Mouse (Mus musculus) embryonic facial prominence, embryonic 15.5 days (tissue): ENCODE measurements around the gene Fgd3. TPM values are rescaled to one million over a fixed set of nuclear protein-coding genes. Genes with fewer than 3 reads are reported as not detected.

Experiments
- ATAC-seq: fragments of 200-750 bp; cut with Nextera tagmentation; 2 replicates; pipeline ENCODE4 v1.8.0; 2017; ENCODE audit warnings: low read depth, moderate TSS enrichment; ENCODE audit not compliant: insufficient number of reproducible peaks, low FRiP score, low TSS enrichment
- H3K27ac ChIP-seq: fragments of 300-500 bp; sonication (generic); replicated peaks from 2 replicates; pipeline ENCODE4 v1.5.1; 2015; ENCODE audit warnings: mild to moderate bottlenecking, inconsistent platforms
- H3K27me3 ChIP-seq: fragments of 300-500 bp; sonication (generic); 2 replicates; pipeline ENCODE4 v1.6.1; 2015; ENCODE audit warnings: inconsistent platforms
- H3K36me3 ChIP-seq: fragments of 300-500 bp; sonication (generic); 2 replicates; pipeline ENCODE4 v1.6.1; 2015; ENCODE audit warnings: mild to moderate bottlenecking, inconsistent platforms
- H3K4me1 ChIP-seq: fragments of 300-500 bp; sonication (generic); 2 replicates; pipeline ENCODE4 v1.6.1; 2015; ENCODE audit warnings: inconsistent platforms
- H3K4me2 ChIP-seq: fragments of 300-500 bp; sonication (generic); replicated peaks from 2 replicates; pipeline ENCODE4 v1.6.1; 2015; ENCODE audit warnings: mild to moderate bottlenecking, inconsistent platforms
- H3K4me3 ChIP-seq: fragments of 300-500 bp; sonication (generic); replicated peaks from 2 replicates; pipeline ENCODE4 v1.5.1; 2015; ENCODE audit warnings: mild to moderate bottlenecking, inconsistent platforms
- H3K9ac ChIP-seq: fragments of 300-500 bp; sonication (generic); 2 replicates; pipeline ENCODE4 v1.6.1; 2015; ENCODE audit warnings: inconsistent platforms
- H3K9me3 ChIP-seq: fragments of 300-500 bp; sonication (generic); replicated peaks from 2 replicates; pipeline ENCODE4 v1.6.1; 2016; ENCODE audit warnings: inconsistent platforms
- WGBS: fragments of 180-500 bp; shearing (Covaris S2); methylation state at CpG from one replicate; pipeline ENCODE4 v1.1.7; 2015; 5-methylcytosine and 5-hydroxymethylcytosine counted together
- polyA plus RNA-seq: library from polyadenylated mRNA; unstranded; fragments of >200 nt; fragmentation: Nextera tagmentation; extraction: Ambion mirVana; gene quantifications from 2 replicates; pipeline ENCODE4 v1.2.1, GENCODE M21; 2015

Gene Fgd3
- polyA plus RNA-seq, 1 experiment from 2014 or later = 0.65 TPM

GRCm38 (mm10) chr13:49246626-49247025 lies 73.5 kb downstream of the Fgd3 start:
- peaks cover 27% of the 10 kb centered on the region for H3K27me3 ChIP-seq
- no peaks in the 10 kb centered on the region for H3K36me3 ChIP-seq
- H3K9ac ChIP-seq = no peak overlapping the region
- ATAC-seq = no peak
- H3K9me3 ChIP-seq = no peaks in the 10 kb centered on the region
- peaks cover 10% of the 10 kb centered on the region for H3K4me1 ChIP-seq
- no peak overlapping the region for H3K4me3 ChIP-seq
- no peak overlapping the region for H3K27ac ChIP-seq
- no peak overlapping the region for H3K4me2 ChIP-seq
- WGBS = 79% methylated on average over 2 of the region's 2 CpGs

- Histone ChIP-seq H3K9me3 (no peaks in the 10 kb centered on the region), H3K27me3 (peaks cover 27% of the 10 kb centered on the region), H3K27ac (no peak overlapping the region), H3K4me2 (no peak overlapping the region), H3K36me3 (no peaks in the 10 kb centered on the region), H3K9ac (no peak overlapping the region), H3K4me1 (peaks cover 10% of the 10 kb centered on the region), H3K4me3 (no peak overlapping the region)
- WGBS = 67% methylated on average over 3 of the region's 3 CpGs
- no peak for ATAC-seq
Observed at GRCm38 (mm10) chr13:49246011-49246410, 74.1 kb downstream of the Fgd3 start.

GRCm38 (mm10) chr13:49245251-49245650 lies 74.9 kb downstream of the Fgd3 start:
- H3K4me2 ChIP-seq = no peak overlapping the region
- WGBS = 53% methylated on average over 4 of the region's 4 CpGs
- no peaks in the 10 kb centered on the region for H3K9me3 ChIP-seq
- peaks cover 10% of the 10 kb centered on the region for H3K4me1 ChIP-seq
- peaks cover 27% of the 10 kb centered on the region for H3K27me3 ChIP-seq
- no peak overlapping the region for H3K9ac ChIP-seq
- no peak overlapping the region for H3K27ac ChIP-seq
- no peaks in the 10 kb centered on the region for H3K36me3 ChIP-seq
- no peak for ATAC-seq
- no peak overlapping the region for H3K4me3 ChIP-seq

DNA sequence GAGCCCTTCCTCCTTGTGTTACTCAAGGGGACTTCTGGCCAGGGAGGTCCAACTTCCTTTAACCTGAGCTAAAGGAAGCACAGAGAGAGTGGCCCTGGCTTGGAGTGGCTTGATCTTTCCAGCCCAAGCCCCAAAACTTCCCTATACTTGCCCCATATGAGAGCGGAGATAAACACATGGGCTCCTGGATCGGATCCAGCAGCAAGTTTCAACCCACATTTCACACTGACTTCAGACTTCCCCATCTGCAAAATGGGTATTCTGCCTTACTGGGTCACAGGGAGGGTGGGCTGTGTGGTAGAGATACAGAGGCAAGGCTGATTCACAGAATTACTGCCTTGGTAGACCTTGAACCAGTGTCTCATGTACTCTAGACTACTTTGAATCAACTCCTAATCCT lies 76.6 kb downstream of the Fgd3 start:
- Histone ChIP-seq H3K9me3 (no peaks in the 10 kb centered on the region), H3K9ac (no peak overlapping the region), H3K27ac (no peak overlapping the region), H3K4me3 (no peak overlapping the region), H3K36me3 (no peaks in the 10 kb centered on the region), H3K27me3 (peaks cover 25% of the 10 kb centered on the region), H3K4me1 (peaks cover 10% of the 10 kb centered on the region), H3K4me2 (no peak overlapping the region)
- WGBS = 84% methylated on average over 2 of the region's 2 CpGs
- no peak for ATAC-seq

DNA sequence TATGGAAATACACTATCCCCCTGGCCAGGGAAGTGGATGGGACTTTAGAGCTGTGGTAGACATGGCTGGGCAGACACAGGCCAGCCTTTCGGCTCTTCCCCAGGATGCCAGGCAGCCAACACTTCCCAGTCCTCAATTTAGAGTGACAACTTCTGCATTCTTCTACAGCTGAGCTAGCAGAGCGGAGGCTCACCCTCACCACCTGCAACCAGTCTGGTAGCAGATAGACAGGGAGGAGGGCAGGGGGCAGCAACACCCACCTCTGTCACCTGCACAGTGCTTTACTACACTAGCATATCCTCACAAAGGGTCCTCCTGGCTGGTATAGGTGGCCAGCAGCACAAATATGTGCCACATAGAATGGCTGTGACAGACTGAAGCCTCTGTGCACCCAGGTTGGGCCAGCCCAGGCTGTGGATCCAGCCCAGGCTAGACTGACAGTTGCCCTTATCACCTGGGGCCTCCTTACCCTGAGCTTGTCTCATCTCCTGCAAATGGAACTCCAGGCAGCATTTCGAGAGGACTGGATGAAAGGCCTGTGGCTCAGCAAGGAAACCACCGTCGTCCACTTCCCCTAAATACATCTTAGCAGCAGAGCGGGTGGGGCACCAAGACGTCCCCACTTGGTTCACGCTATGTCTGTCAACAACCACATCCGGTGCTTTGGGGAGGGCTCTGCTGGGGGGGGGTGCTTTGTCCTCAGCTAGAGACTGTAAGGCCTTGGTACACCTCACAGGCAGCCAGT lies 77.6 kb downstream of the Fgd3 start:
- Histone ChIP-seq H3K27me3 (peaks cover 16% of the 10 kb centered on the region), H3K27ac (no peak overlapping the region), H3K9me3 (no peaks in the 10 kb centered on the region), H3K4me2 (no peak overlapping the region), H3K36me3 (no peaks in the 10 kb centered on the region), H3K4me3 (no peak overlapping the region), H3K4me1 (peaks cover 1% of the 10 kb centered on the region; the same call in 1 of the 2 replicates), H3K9ac (no peak overlapping the region)
- ATAC-seq = no peak
- 66% methylated on average over 9 of the region's 9 CpGs for WGBS

GRCm38 (mm10) chr13:49238737-49239136 lies 81.4 kb downstream of the Fgd3 start:
- no peaks in the 10 kb centered on the region for H3K4me1 ChIP-seq
- no peaks in the 10 kb centered on the region for H3K9me3 ChIP-seq
- H3K27ac ChIP-seq = no peak overlapping the region
- 92% methylated on average over 8 of the region's 8 CpGs for WGBS
- no peak overlapping the region for H3K4me2 ChIP-seq
- no peak overlapping the region for H3K9ac ChIP-seq
- H3K27me3 ChIP-seq = no peaks in the 10 kb centered on the region
- no peak overlapping the region for H3K4me3 ChIP-seq
- no peak for ATAC-seq
- H3K36me3 ChIP-seq = no peaks in the 10 kb centered on the region

DNA sequence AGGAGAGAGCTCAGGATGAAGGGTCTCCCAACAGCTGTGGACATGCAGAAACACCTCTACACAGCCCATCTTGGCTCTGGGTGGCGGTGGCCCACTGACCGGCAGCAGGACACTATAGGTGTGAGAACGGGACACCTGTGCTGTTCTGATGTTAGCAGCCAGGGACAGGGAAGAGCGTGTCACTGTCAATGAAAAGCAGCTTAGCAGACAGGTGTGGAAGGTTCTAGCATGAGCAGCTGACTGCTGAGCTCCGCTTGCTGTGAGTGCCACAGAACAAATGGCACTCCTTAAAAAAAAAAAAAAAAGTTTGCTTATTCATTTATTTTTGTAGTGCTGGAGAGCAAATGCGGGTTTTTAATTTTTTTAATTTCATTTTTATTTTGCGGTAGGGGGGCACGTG lies 82.5 kb downstream of the Fgd3 start:
- WGBS = 88% methylated on average over 8 of the region's 8 CpGs
- Histone ChIP-seq H3K36me3 (no peaks in the 10 kb centered on the region), H3K4me2 (no peak overlapping the region), H3K4me1 (no peaks in the 10 kb centered on the region), H3K4me3 (no peak overlapping the region), H3K9ac (no peak overlapping the region), H3K27ac (no peak overlapping the region), H3K27me3 (no peaks in the 10 kb centered on the region), H3K9me3 (no peaks in the 10 kb centered on the region)
- no peak for ATAC-seq

DNA sequence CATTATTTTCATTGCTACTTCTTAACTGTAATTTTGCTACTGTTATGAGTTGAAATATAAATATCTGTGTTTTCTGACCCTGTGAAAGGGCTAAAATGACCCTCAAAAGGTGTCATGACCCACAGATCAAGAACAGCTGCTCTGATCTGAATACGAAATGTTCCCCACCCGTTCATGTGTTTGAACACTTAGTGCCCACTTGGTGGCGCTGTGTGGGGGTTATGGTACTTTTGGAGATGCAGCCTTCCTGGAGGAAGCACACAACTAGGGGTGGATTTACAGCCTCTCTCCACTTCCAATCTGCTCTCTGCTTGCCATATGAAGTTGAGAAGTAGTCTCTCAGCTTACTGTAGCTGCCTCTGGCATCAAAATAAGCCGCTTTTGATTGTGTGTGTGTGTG lies 85.4 kb downstream of the Fgd3 start:
- no peak overlapping the region for H3K4me2 ChIP-seq
- no peaks in the 10 kb centered on the region for H3K36me3 ChIP-seq
- no peak overlapping the region for H3K27ac ChIP-seq
- no peak for ATAC-seq
- 94% methylated on average over 4 of the region's 4 CpGs for WGBS
- no peaks in the 10 kb centered on the region for H3K27me3 ChIP-seq
- no peak overlapping the region for H3K4me3 ChIP-seq
- H3K9ac ChIP-seq = no peak overlapping the region
- H3K9me3 ChIP-seq = no peaks in the 10 kb centered on the region
- H3K4me1 ChIP-seq = no peaks in the 10 kb centered on the region

DNA sequence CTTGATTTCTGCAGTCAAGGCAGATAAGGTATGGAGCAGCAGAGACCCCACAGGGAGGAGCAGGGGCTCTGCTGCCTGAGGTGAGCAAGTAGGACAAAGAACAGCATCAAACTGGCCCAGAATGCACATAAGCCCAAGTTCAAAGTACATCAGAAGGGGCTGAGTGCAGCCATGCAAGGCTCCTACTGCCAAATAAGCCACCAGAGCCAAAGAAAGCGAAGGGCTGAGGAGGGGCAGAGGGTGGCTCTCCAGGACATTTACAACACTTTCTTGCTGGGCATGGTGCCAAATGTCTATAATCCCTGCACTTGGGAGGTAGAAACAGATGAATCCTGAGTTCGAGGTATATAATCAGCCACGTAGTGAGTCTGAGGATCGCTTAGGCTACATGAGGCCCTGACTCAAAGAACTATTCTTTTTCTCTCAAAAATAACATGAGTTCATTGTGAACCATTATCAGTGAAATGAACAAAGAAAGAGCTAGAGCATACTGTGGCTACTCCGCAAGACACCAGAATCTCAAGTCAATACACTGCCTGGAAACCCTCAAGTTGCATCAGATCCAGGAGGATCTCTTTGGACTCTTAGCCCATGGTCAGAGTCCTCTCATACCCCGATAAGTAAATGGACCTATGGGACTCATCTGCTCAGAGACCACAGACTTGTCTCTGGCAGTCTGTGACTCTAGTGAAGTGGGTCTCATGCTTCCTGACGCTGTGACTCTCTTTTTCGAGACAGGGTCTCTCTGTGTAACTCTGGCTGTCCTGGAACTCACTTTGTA lies 86.1 kb downstream of the Fgd3 start:
- H3K4me3 ChIP-seq = no peak overlapping the region
- 80% methylated on average over 8 of the region's 8 CpGs for WGBS
- H3K9ac ChIP-seq = no peak overlapping the region
- no peak overlapping the region for H3K27ac ChIP-seq
- ATAC-seq = no peak
- no peaks in the 10 kb centered on the region for H3K27me3 ChIP-seq
- H3K4me2 ChIP-seq = no peak overlapping the region
- H3K4me1 ChIP-seq = no peaks in the 10 kb centered on the region
- H3K9me3 ChIP-seq = no peaks in the 10 kb centered on the region
- H3K36me3 ChIP-seq = no peaks in the 10 kb centered on the region

DNA sequence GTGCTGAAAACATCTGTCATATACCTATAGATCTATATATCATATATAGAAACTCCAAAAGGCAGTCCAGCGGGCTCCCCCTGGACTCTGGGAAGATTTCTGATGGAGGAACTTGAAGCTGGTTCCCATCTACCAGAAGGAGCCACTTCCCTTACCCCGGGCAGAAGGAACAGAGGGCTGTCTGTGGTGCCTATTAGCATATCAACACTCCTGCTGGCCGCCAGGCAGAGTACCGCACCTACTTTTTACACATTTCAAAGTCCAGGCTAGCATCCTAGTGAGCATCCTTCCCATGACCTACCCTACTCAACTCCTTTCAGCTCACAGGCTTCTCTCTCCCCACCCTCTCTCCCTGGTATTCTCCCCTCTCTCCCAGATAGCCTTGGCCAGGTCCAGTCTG lies 94.5 kb downstream of the Fgd3 start:
- Histone ChIP-seq H3K27me3 (no peaks in the 10 kb centered on the region), H3K9ac (no peak overlapping the region), H3K27ac (no peak overlapping the region), H3K9me3 (no peaks in the 10 kb centered on the region), H3K36me3 (no peaks in the 10 kb centered on the region), H3K4me2 (no peak overlapping the region), H3K4me3 (no peak overlapping the region), H3K4me1 (no peaks in the 10 kb centered on the region)
- 36% methylated on average over 4 of the region's 4 CpGs for WGBS
- no peak for ATAC-seq

DNA sequence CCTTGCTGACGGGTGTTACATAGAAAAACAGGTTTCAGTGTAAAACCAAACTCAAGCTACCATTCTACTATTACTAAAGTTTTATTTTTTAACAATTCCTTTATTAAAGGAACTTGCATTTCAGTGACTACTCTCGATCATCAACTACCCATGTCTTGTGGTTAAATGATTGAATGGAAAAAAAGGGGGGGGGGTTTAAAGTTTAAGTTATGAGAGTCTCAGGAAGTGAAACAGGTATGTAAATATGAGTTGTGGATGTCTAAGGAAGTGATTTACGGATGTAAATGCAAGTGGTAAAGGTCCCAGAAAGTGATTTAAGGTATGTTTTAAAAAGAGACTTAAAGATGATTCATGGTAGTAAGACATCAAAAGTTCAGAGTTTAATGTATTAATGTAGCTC lies 95.0 kb downstream of the Fgd3 start:
- no peak overlapping the region for H3K27ac ChIP-seq
- no peaks in the 10 kb centered on the region for H3K9me3 ChIP-seq
- no peak overlapping the region for H3K4me2 ChIP-seq
- H3K4me1 ChIP-seq = no peaks in the 10 kb centered on the region
- H3K36me3 ChIP-seq = no peaks in the 10 kb centered on the region
- H3K4me3 ChIP-seq = no peak overlapping the region
- no peaks in the 10 kb centered on the region for H3K27me3 ChIP-seq
- H3K9ac ChIP-seq = no peak overlapping the region
- WGBS = 61% methylated on average over 3 of the region's 3 CpGs
- ATAC-seq = no peak
